Comparison of ENCODE assay signal across 24 mouse cellular contexts in the genomic region with DNA sequence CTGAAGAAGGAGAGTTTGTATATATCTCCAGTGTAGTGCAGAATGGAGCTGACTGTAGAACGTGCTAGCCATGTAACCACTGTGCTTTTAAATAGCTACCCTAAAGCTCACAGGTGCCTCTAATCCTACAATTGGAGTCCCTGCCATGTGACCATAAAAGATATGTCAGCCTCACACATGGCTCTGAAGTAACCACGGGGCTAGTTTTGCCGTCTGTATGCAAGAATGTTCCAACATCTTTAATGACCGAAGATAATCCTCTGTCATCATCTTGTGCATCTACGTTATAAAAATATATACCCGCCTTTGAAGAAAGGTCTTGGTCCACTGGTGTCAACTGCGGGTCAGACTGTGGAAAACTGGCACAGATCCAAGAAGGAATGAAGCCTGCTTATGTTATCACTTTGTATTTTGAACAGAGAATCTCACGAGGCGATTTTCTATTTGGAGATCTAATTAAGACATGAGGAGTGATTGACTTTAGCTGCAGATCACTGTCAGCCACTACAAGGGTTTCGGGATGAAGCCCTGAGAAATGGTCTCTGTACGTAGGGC.
A peak's percentile ranks its signal among the peaks of the same experiment; 100 is the strongest.
DNase-seq lines count a peak whose midpoint lies in the region; ATAC-seq and TF ChIP-seq lines count a peak whose summit lies in the region.
"Had no signal": no experiment of that assay in that cellular context is flagged by ENCODE, and none has a peak within 500 bp of the region (broad histone marks: within the 10 kb centered on the region; RNA-seq: fewer than 3 reads in every experiment).

No protein-coding gene starts in this region.

- 53% methylated on average over 11 of the region's 11 CpGs for WGBS in heart, embryonic 11.5 days (ENCODE audit: insufficient replicate concordance)
- WGBS in heart, embryonic 16.5 days: 23% methylated on average over 11 of the region's 11 CpGs
- 29% methylated on average over 11 of the region's 11 CpGs for WGBS in lung, embryonic 14.5 days

- ATAC-seq in heart, embryonic 11.5 days (replicated peaks; ENCODE audit: insufficient number of reproducible peaks, low FRiP score, low TSS enrichment): no peak
- 0 out of 2 replicates have a peak, but pooled peaks have one; percentile 26 for ATAC-seq in heart, embryonic 16.5 days (replicated peaks; ENCODE audit: extremely low read depth, insufficient read depth, low FRiP score)
- no peak for ATAC-seq in lung, embryonic 14.5 days (ENCODE audit: insufficient read depth)
- ATAC-seq: forebrain, embryonic 14.5 days; hindbrain, embryonic 16.5 days; liver, embryonic 12.5 days; liver, postnatal 0 days; Patski had no signal

- TF ChIP-seq CTCF in lung, embryonic 14.5 days (IDR thresholded peaks at IDR 0.05; ENCODE audit: low read depth): no peak

- H3K27ac ChIP-seq in heart, embryonic 11.5 days (ENCODE audit: low read depth, low read length): no peak overlapping the region
- 0 out of 2 replicates have a peak overlapping the region, but pooled peaks have one; percentile 10 for H3K27ac ChIP-seq in heart, embryonic 16.5 days (ENCODE audit: low read length)
- no peak overlapping the region for H3K27ac ChIP-seq in lung, embryonic 14.5 days (ENCODE audit: low read depth)
- H3K27ac ChIP-seq: liver, embryonic 12.5 days; midbrain, embryonic 12.5 days; stomach, embryonic 15.5 days had no signal

- H3K36me3 ChIP-seq in heart, embryonic 11.5 days (ENCODE audit: control insufficient read depth, insufficient read depth, low read length): no peaks in the 10 kb centered on the region
- no peaks in the 10 kb centered on the region for H3K36me3 ChIP-seq in heart, embryonic 16.5 days (ENCODE audit: control insufficient read depth, insufficient read depth)
- no peaks in the 10 kb centered on the region for H3K36me3 ChIP-seq in lung, embryonic 14.5 days (ENCODE audit: insufficient read depth)
- no peaks in the 10 kb centered on the region for H3K36me3 ChIP-seq in myocyte (ENCODE audit: control insufficient read depth, insufficient read depth)
- H3K36me3 ChIP-seq: liver, embryonic 12.5 days; midbrain, embryonic 12.5 days; stomach, embryonic 15.5 days had no signal

- no peaks in the 10 kb centered on the region for H3K9me3 ChIP-seq in heart, embryonic 11.5 days (replicated peaks; ENCODE audit: control insufficient read depth, low read length)
- H3K9me3 ChIP-seq in heart, embryonic 16.5 days (replicated peaks; ENCODE audit: control insufficient read depth, low read length): no peaks in the 10 kb centered on the region
- no peaks in the 10 kb centered on the region for H3K9me3 ChIP-seq in lung, embryonic 14.5 days (ENCODE audit: low read depth, low read length)
- H3K9me3 ChIP-seq: liver, embryonic 12.5 days; midbrain, embryonic 12.5 days; stomach, embryonic 15.5 days had no signal

- TF ChIP-seq POLR2A in myocyte (IDR thresholded peaks at IDR 0.05; ENCODE audit: insufficient read length, low read depth): no peak

- no peaks in the 10 kb centered on the region for H3K27me3 ChIP-seq in heart, embryonic 11.5 days (ENCODE audit: control insufficient read depth, insufficient read depth, low read length)
- H3K27me3 ChIP-seq in heart, embryonic 16.5 days (ENCODE audit: control insufficient read depth, insufficient read depth, low read length): no peaks in the 10 kb centered on the region
- H3K27me3 ChIP-seq in lung, embryonic 14.5 days (ENCODE audit: insufficient read depth, low read length): no peaks in the 10 kb centered on the region
- no peaks in the 10 kb centered on the region for H3K27me3 ChIP-seq in myocyte (ENCODE audit: control insufficient read depth, insufficient read depth, insufficient read length)
- H3K27me3 ChIP-seq: liver, embryonic 12.5 days; megakaryocyte, embryonic 14.5 days; midbrain, embryonic 12.5 days; Patski; stomach, embryonic 15.5 days had no signal

- no peak overlapping the region for H3K4me3 ChIP-seq in heart, embryonic 11.5 days (ENCODE audit: low read depth, low read length)
- no peak overlapping the region for H3K4me3 ChIP-seq in heart, embryonic 16.5 days (ENCODE audit: low read length)
- no peak overlapping the region for H3K4me3 ChIP-seq in lung, embryonic 14.5 days (ENCODE audit: low read depth, low read length)
- no peak overlapping the region for H3K4me3 ChIP-seq in myocyte
- H3K4me3 ChIP-seq: liver, embryonic 12.5 days; megakaryocyte, embryonic 14.5 days; midbrain, embryonic 12.5 days; stomach, embryonic 15.5 days had no signal

- H3K9ac ChIP-seq in heart, embryonic 11.5 days (ENCODE audit: low read depth, low read length): no peak overlapping the region
- no peak overlapping the region for H3K9ac ChIP-seq in heart, embryonic 16.5 days (ENCODE audit: low read length)
- no peak overlapping the region for H3K9ac ChIP-seq in lung, embryonic 14.5 days
- H3K9ac ChIP-seq: liver, embryonic 12.5 days; liver, postnatal 0 days; midbrain, embryonic 12.5 days; stomach, embryonic 15.5 days had no signal

- H3ac ChIP-seq in myocyte (ENCODE audit: control insufficient read depth, insufficient read length): no peak overlapping the region

- peaks cover 6% of the 10 kb centered on the region; the same call in 1 of the 2 replicates for H3K4me1 ChIP-seq in heart, embryonic 11.5 days (ENCODE audit: control insufficient read depth, insufficient read depth, low read length)
- peaks cover 12% of the 10 kb centered on the region for H3K4me1 ChIP-seq in heart, embryonic 16.5 days (ENCODE audit: control insufficient read depth, insufficient read depth, low read length)
- H3K4me1 ChIP-seq in lung, embryonic 14.5 days (ENCODE audit: insufficient read depth): no peaks in the 10 kb centered on the region
- H3K4me1 ChIP-seq: liver, embryonic 12.5 days had no signal

- DNase-seq in heart, adult 8-10 months (ENCODE audit: low spot score): no peak
- DNase-seq in heart, adult 11 months: no peak
- peak; percentile 74 for DNase-seq in lung, embryonic 14.5 days
- no peak for DNase-seq in lung, postnatal 14 days
- DNase-seq: adrenal gland, postnatal 10 days; cerebellum, adult 8-10 months; cerebellum, postnatal 25 days; gastrocnemius, postnatal 25 days; heart, postnatal 10 days; kidney, postnatal 4 days; left cerebral cortex, postnatal 4 days; liver, postnatal 0 days; lung, postnatal 4 days; right cerebral cortex, postnatal 25 days had no signal

- H3K4me2 ChIP-seq in heart, embryonic 11.5 days: peak overlapping the region; percentile 21; the same call in 1 of the 2 replicates
- H3K4me2 ChIP-seq in heart, embryonic 16.5 days (ENCODE audit: low read depth, low read length): peak overlapping the region; percentile 47
- H3K4me2 ChIP-seq in lung, embryonic 14.5 days: no peak overlapping the region
- no peak overlapping the region for H3K4me2 ChIP-seq in myocyte (ENCODE audit: low read depth)
- H3K4me2 ChIP-seq: liver, embryonic 12.5 days; midbrain, embryonic 12.5 days; stomach, embryonic 15.5 days had no signal

- H3K79me2 ChIP-seq in myocyte (ENCODE audit: control insufficient read depth, insufficient read depth): no peaks in the 10 kb centered on the region

TF ChIP-seq in myocyte, 11 proteins besides CTCF, POLR2A, EP300 and RAD21:
- peak; percentile 10 for TF ChIP-seq USF1 (IDR thresholded peaks at IDR 0.05; ENCODE audit: low read depth)
- TF ChIP-seq SRF (IDR thresholded peaks at IDR 0.05; ENCODE audit: control insufficient read depth, insufficient read length, low read depth): no peak

Comparison
In these comparisons a context has a peak if more than half of its experiments do, and no peak if none do; other contexts are left out.
1. H3K4me2 ChIP-seq: peak in heart, embryonic 11.5 days (single experiment) and heart, embryonic 16.5 days (single experiment); none in lung, embryonic 14.5 days (single experiment) and myocyte (single experiment).